Mouse (Mus musculus): Measurements from ENCODE around the gene Zbtb32. TPM values are rescaled to one million over a fixed set of nuclear protein-coding genes. Genes with fewer than 3 reads are reported as not detected.
A peak's percentile ranks its signal among the peaks of the same experiment; 100 is the strongest.

The Zbtb32 gene
- polyA plus RNA-seq, 1 experiment from 2014 or later = 0.41 TPM

GRCm38 (mm10) chr7:30560296-30560695, 38.4 kb downstream of the Zbtb32 start:
- DNase-seq (ENCODE audit: low spot score) = no peak
- Histone ChIP-seq H3K4me3 (peak overlapping the region; percentile 64), H3K4me1 (peaks cover 37% of the 10 kb centered on the region), H3K36me3 (replicated peaks) (peaks cover 42% of the 10 kb centered on the region), H3K27me3 (replicated peaks; ENCODE audit: low read depth, poor library complexity, severe bottlenecking) (no peaks in the 10 kb centered on the region), H3K27ac (replicated peaks) (no peak overlapping the region), H3K9me3 (no peaks in the 10 kb centered on the region)
- 75% methylated on average over 2 of the region's 2 CpGs for WGBS

- WGBS = under 1% methylated on average over 20 of the region's 20 CpGs
- Histone ChIP-seq H3K36me3 (replicated peaks) (peaks cover 42% of the 10 kb centered on the region), H3K4me3 (peak within 1 kb of the TSS; percentile 64), H3K27ac (replicated peaks) (peak within 1 kb of the TSS; percentile 72), H3K4me1 (peaks cover 37% of the 10 kb centered on the region), H3K27me3 (replicated peaks; ENCODE audit: low read depth, poor library complexity, severe bottlenecking) (no peaks in the 10 kb centered on the region), H3K9me3 (no peaks in the 10 kb centered on the region)
- DNase-seq (ENCODE audit: low spot score) = peak; percentile 96
Measured at GRCm38 (mm10) chr7:30559443-30559954, 39.2 kb downstream of the Zbtb32 start, which contains the start of gene Lin37. Lin37 (minus strand) TSS chr7:30559838.

- H3K36me3 ChIP-seq (replicated peaks) = peaks cover 44% of the 10 kb centered on the region
- H3K9me3 ChIP-seq = no peaks in the 10 kb centered on the region
- peak overlapping the region; percentile 64 for H3K4me3 ChIP-seq
- H3K4me1 ChIP-seq = peaks cover 32% of the 10 kb centered on the region
- 19% methylated on average over 12 of the region's 12 CpGs for WGBS
- DNase-seq (ENCODE audit: low spot score) = no peak
- H3K27ac ChIP-seq (replicated peaks) = peak overlapping the region; percentile 72
- 0 out of 2 replicates have a peak, but pooled peaks cover 4% of the 10 kb centered on the region for H3K27me3 ChIP-seq (replicated peaks; ENCODE audit: low read depth, poor library complexity, severe bottlenecking)
Measured at GRCm38 (mm10) chr7:30558656-30559442, 39.9 kb downstream of the Zbtb32 start.

- DNase-seq (ENCODE audit: low spot score) = no peak
- H3K4me3 ChIP-seq = peak overlapping the region; percentile 64
- peaks cover 37% of the 10 kb centered on the region for H3K4me1 ChIP-seq
- H3K27ac ChIP-seq (replicated peaks) = no peak overlapping the region
- WGBS = 93% methylated on average over 13 of the region's 13 CpGs
- 0 out of 2 replicates have a peak, but pooled peaks cover 4% of the 10 kb centered on the region for H3K27me3 ChIP-seq (replicated peaks; ENCODE audit: low read depth, poor library complexity, severe bottlenecking)
- H3K9me3 ChIP-seq = no peaks in the 10 kb centered on the region
- H3K36me3 ChIP-seq (replicated peaks) = peaks cover 44% of the 10 kb centered on the region
Measured at GRCm38 (mm10) chr7:30557901-30558514, 40.7 kb downstream of the Zbtb32 start.

GRCm38 (mm10) chr7:30556894-30557536, 41.7 kb downstream of the Zbtb32 start:
- Histone ChIP-seq H3K27me3 (replicated peaks; ENCODE audit: low read depth, poor library complexity, severe bottlenecking) (0 out of 2 replicates have a peak, but pooled peaks cover 4% of the 10 kb centered on the region), H3K4me3 (peak overlapping the region; percentile 23; the same call in 1 of the 2 replicates), H3K4me1 (peaks cover 37% of the 10 kb centered on the region), H3K27ac (replicated peaks) (no peak overlapping the region), H3K36me3 (replicated peaks) (peaks cover 44% of the 10 kb centered on the region), H3K9me3 (no peaks in the 10 kb centered on the region)
- DNase-seq (ENCODE audit: low spot score) = no peak
- WGBS = 92% methylated on average over 18 of the region's 18 CpGs

- H3K4me3 ChIP-seq = peak overlapping the region; percentile 68
- DNase-seq (ENCODE audit: low spot score) = no peak
- WGBS = 84% methylated on average over 22 of the region's 22 CpGs
- H3K36me3 ChIP-seq (replicated peaks) = peaks cover 53% of the 10 kb centered on the region
- peaks cover 32% of the 10 kb centered on the region for H3K4me1 ChIP-seq
- H3K9me3 ChIP-seq = no peaks in the 10 kb centered on the region
- H3K27ac ChIP-seq (replicated peaks) = peak overlapping the region; percentile 92
- 0 out of 2 replicates have a peak, but pooled peaks cover 4% of the 10 kb centered on the region for H3K27me3 ChIP-seq (replicated peaks; ENCODE audit: low read depth, poor library complexity, severe bottlenecking)
Measured at GRCm38 (mm10) chr7:30553810-30554584, 44.7 kb downstream of the Zbtb32 start.

GRCm38 (mm10) chr7:30553021-30553589, 45.6 kb downstream of the Zbtb32 start:
- DNase-seq (ENCODE audit: low spot score) = peak; percentile 29
- 9% methylated on average over 23 of the region's 23 CpGs for WGBS
- Histone ChIP-seq H3K4me3 (peak overlapping the region; percentile 68), H3K27me3 (replicated peaks; ENCODE audit: low read depth, poor library complexity, severe bottlenecking) (0 out of 2 replicates have a peak, but pooled peaks cover 4% of the 10 kb centered on the region), H3K27ac (replicated peaks) (peak overlapping the region; percentile 92), H3K36me3 (replicated peaks) (peaks cover 62% of the 10 kb centered on the region), H3K4me1 (peaks cover 23% of the 10 kb centered on the region), H3K9me3 (no peaks in the 10 kb centered on the region)

GRCm38 (mm10) chr7:30552102-30553020, 46.3 kb downstream of the Zbtb32 start, which contains the start of the genes Hspb6 and Proser3:
Hspb6 (plus strand) TSS chr7:30552178.
Proser3 (minus strand) TSS chr7:30552299.
- under 1% methylated on average over 44 of the region's 44 CpGs for WGBS
- no peaks in the 10 kb centered on the region for H3K9me3 ChIP-seq
- peak within 1 kb of the TSS; percentile 92 for H3K27ac ChIP-seq (replicated peaks)
- H3K36me3 ChIP-seq (replicated peaks) = peaks cover 63% of the 10 kb centered on the region
- peaks cover 21% of the 10 kb centered on the region for H3K4me1 ChIP-seq
- peak; percentile 95 for DNase-seq (ENCODE audit: low spot score)
- 0 out of 2 replicates have a peak, but pooled peaks cover 4% of the 10 kb centered on the region for H3K27me3 ChIP-seq (replicated peaks; ENCODE audit: low read depth, poor library complexity, severe bottlenecking)
- peak within 1 kb of the TSS; percentile 68 for H3K4me3 ChIP-seq

GRCm38 (mm10) chr7:30551445-30552101, 47.1 kb downstream of the Zbtb32 start:
- WGBS = 2% methylated on average over 10 of the region's 10 CpGs
- no peak for DNase-seq (ENCODE audit: low spot score)
- H3K36me3 ChIP-seq (replicated peaks) = peaks cover 57% of the 10 kb centered on the region

GRCm38 (mm10) chr7:30550603-30551002, 48.1 kb downstream of the Zbtb32 start:
- no peak overlapping the region for H3K27ac ChIP-seq (replicated peaks)
- H3K4me1 ChIP-seq = peaks cover 21% of the 10 kb centered on the region
- H3K4me3 ChIP-seq = peak overlapping the region; percentile 68; the same call in 1 of the 2 replicates
- no peaks in the 10 kb centered on the region for H3K9me3 ChIP-seq
- H3K27me3 ChIP-seq (replicated peaks; ENCODE audit: low read depth, poor library complexity, severe bottlenecking) = 0 out of 2 replicates have a peak, but pooled peaks cover 4% of the 10 kb centered on the region
- 100% methylated on average over 1 of the region's 1 CpGs for WGBS
- H3K36me3 ChIP-seq (replicated peaks) = peaks cover 56% of the 10 kb centered on the region
- DNase-seq (ENCODE audit: low spot score) = no peak

More at GRCm38 (mm10) chr7:30551445-30552101, 47.1 kb downstream of the Zbtb32 start:
- peak overlapping the region; percentile 68 for H3K4me3 ChIP-seq
- H3K27me3 ChIP-seq (replicated peaks; ENCODE audit: low read depth, poor library complexity, severe bottlenecking) = 0 out of 2 replicates have a peak, but pooled peaks cover 4% of the 10 kb centered on the region
- no peaks in the 10 kb centered on the region for H3K9me3 ChIP-seq
- peak overlapping the region; percentile 92 for H3K27ac ChIP-seq (replicated peaks)
- peaks cover 21% of the 10 kb centered on the region for H3K4me1 ChIP-seq
